Mouse (Mus musculus): Measurements from ENCODE around the gene Mst1. TPM values are rescaled to one million over a fixed set of nuclear protein-coding genes. Genes with fewer than 3 reads are reported as not detected.

The Mst1 gene
- polyA plus RNA-seq, 1 experiment from 2014 or later: 1.8 TPM

DNA sequence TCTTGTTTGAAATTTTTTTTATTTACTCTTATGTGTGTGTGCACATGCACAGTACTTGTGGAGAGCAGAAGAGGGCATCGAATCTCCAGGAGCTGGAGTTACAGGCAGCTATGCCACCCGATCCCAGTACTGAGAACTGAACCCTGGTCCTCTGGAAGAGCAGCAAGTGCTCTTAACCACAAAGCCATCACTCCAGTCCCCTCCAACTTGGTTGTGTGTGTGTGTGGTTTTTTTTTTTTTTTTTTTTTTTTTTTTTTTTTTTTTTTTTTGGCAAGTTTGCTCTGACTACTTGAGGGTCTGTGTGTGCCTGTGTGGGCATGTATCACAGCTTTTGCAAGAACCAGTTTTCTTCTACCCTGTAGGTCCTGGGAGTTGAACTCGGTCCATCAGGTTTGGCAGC, 52.1 kb downstream of the Mst1 start:
- no peak overlapping the region for H3K27ac ChIP-seq (ENCODE audit: low read length)
- peaks cover 4% of the 10 kb centered on the region for H3K4me1 ChIP-seq (ENCODE audit: control insufficient read depth, insufficient read depth, low read length)
- 88% methylated on average over 3 of the region's 3 CpGs for WGBS
- no peaks in the 10 kb centered on the region for H3K36me3 ChIP-seq (ENCODE audit: control insufficient read depth, insufficient read depth, low read length)
- ATAC-seq: no peak
- no peak overlapping the region for H3K4me3 ChIP-seq (ENCODE audit: low read length)
- no peak overlapping the region for H3K4me2 ChIP-seq (ENCODE audit: low read depth, low read length)
- no peak overlapping the region for H3K9ac ChIP-seq (ENCODE audit: low read depth, low read length)
- no peaks in the 10 kb centered on the region for H3K27me3 ChIP-seq (replicated peaks; ENCODE audit: control insufficient read depth, insufficient read depth, low read length)
- no peaks in the 10 kb centered on the region for H3K9me3 ChIP-seq (ENCODE audit: control insufficient read depth, low read length)

DNA sequence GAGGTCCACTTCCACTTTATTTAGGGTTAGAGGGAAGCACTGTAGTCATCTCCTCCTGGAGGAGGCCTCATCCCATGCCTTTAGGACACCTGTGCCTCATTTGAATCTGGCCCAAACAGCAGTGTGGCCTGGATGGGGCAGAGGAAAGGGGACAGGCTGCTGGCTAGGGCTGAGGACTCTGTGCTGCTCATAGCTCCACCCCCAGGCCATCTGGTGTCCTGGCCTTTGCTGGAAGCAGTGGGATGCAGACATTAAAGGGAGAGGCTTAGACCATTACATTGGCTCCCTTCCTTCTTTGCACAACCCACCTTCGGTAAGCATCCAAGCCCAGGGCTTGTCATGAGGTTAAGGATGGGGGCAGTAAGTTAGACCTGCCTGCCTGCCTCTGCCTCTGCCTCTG, 53.2 kb downstream of the Mst1 start:
- no peak overlapping the region for H3K9ac ChIP-seq (ENCODE audit: low read depth, low read length)
- H3K36me3 ChIP-seq (ENCODE audit: control insufficient read depth, insufficient read depth, low read length): no peaks in the 10 kb centered on the region
- no peaks in the 10 kb centered on the region; the same call in 1 of the 2 replicates for H3K27me3 ChIP-seq (replicated peaks; ENCODE audit: control insufficient read depth, insufficient read depth, low read length)
- H3K27ac ChIP-seq (ENCODE audit: low read length): no peak overlapping the region
- H3K4me2 ChIP-seq (ENCODE audit: low read depth, low read length): no peak overlapping the region
- H3K9me3 ChIP-seq (ENCODE audit: control insufficient read depth, low read length): no peaks in the 10 kb centered on the region
- 54% methylated on average over 1 of the region's 1 CpGs for WGBS
- H3K4me1 ChIP-seq (ENCODE audit: control insufficient read depth, insufficient read depth, low read length): no peaks in the 10 kb centered on the region
- no peak for ATAC-seq
- no peak overlapping the region for H3K4me3 ChIP-seq (ENCODE audit: low read length)

Small RNAs within 50 kb of the gene (microRNA-seq; reads per million reads assigned to microRNA genes)
- gene Gm47303: not detected
- not detected for gene Mir7088

Other genes with a start within 250 kb of the Mst1 start
- 48.6 and 55.4 TPM in 2 replicates for gene Rbm6, start 207.2 kb upstream of the Mst1 start, polyA plus RNA-seq (2015; fragmentation: Nextera tagmentation; extraction: Ambion mirVana)
- gene Mon1a, start 192.3 kb upstream of the Mst1 start, polyA plus RNA-seq (2015; fragmentation: Nextera tagmentation; extraction: Ambion mirVana): 22.5 and 23.8 TPM in 2 replicates
- 13.3 and 16.9 TPM in 2 replicates for gene Mst1r, start 173.6 kb upstream of the Mst1 start, polyA plus RNA-seq (2015; fragmentation: Nextera tagmentation; extraction: Ambion mirVana)
- gene Actl11, start 152.0 kb upstream of the Mst1 start, polyA plus RNA-seq (2015; fragmentation: Nextera tagmentation; extraction: Ambion mirVana): not detected in 2 replicates
- 1.3 and 1.7 TPM in 2 replicates for gene Camkv, start 144.8 kb upstream of the Mst1 start, polyA plus RNA-seq (2015; fragmentation: Nextera tagmentation; extraction: Ambion mirVana)
- gene Traip, start 130.3 kb upstream of the Mst1 start, polyA plus RNA-seq (2015; fragmentation: Nextera tagmentation; extraction: Ambion mirVana): 12.4 and 17.0 TPM in 2 replicates
- gene Uba7, start 104.9 kb upstream of the Mst1 start, polyA plus RNA-seq (2015; fragmentation: Nextera tagmentation; extraction: Ambion mirVana): 32.8 and 35.5 TPM in 2 replicates
- 4.5 and 5.0 TPM in 2 replicates for gene Gm20661, start 97.4 kb upstream of the Mst1 start, polyA plus RNA-seq (2015; fragmentation: Nextera tagmentation; extraction: Ambion mirVana)
- gene Inka1, start 94.6 kb upstream of the Mst1 start, polyA plus RNA-seq (2015; fragmentation: Nextera tagmentation; extraction: Ambion mirVana): 34.0 and 35.8 TPM in 2 replicates
- gene Cdhr4, start 87.9 kb upstream of the Mst1 start, polyA plus RNA-seq (2015; fragmentation: Nextera tagmentation; extraction: Ambion mirVana): 9.0 and 9.6 TPM in 2 replicates
- 0.07 and 0.54 TPM in 2 replicates for gene Gm20662, start 84.1 kb upstream of the Mst1 start, polyA plus RNA-seq (2015; fragmentation: Nextera tagmentation; extraction: Ambion mirVana)
- gene Ip6k1, start 77.9 kb upstream of the Mst1 start, polyA plus RNA-seq (2015; fragmentation: Nextera tagmentation; extraction: Ambion mirVana): 37.1 and 40.5 TPM in 2 replicates
- gene Gmppb, start 31.2 kb upstream of the Mst1 start, polyA plus RNA-seq (2015; fragmentation: Nextera tagmentation; extraction: Ambion mirVana): 105 and 115 TPM in 2 replicates
- gene Amigo3, start 27.3 kb upstream of the Mst1 start, polyA plus RNA-seq (2015; fragmentation: Nextera tagmentation; extraction: Ambion mirVana): 3.2 and 4.2 TPM in 2 replicates
- 20.3 and 22.3 TPM in 2 replicates for gene Rnf123, start 2.9 kb downstream of the Mst1 start, polyA plus RNA-seq (2015; fragmentation: Nextera tagmentation; extraction: Ambion mirVana)
- 105 and 109 TPM in 2 replicates for gene Apeh, start 14.2 kb downstream of the Mst1 start, polyA plus RNA-seq (2015; fragmentation: Nextera tagmentation; extraction: Ambion mirVana)
- gene Bsn, start 109.9 kb downstream of the Mst1 start, polyA plus RNA-seq (2015; fragmentation: Nextera tagmentation; extraction: Ambion mirVana): 5.4 TPM in 2 replicates
- gene Dag1, start 183.5 kb downstream of the Mst1 start, polyA plus RNA-seq (2015; fragmentation: Nextera tagmentation; extraction: Ambion mirVana): 67.9 and 76.8 TPM in 2 replicates
- 24.6 and 29.1 TPM in 2 replicates for gene Nicn1, start 210.0 kb downstream of the Mst1 start, polyA plus RNA-seq (2015; fragmentation: Nextera tagmentation; extraction: Ambion mirVana)
- 15.5 TPM in 2 replicates for gene Amt, start 216.4 kb downstream of the Mst1 start, polyA plus RNA-seq (2015; fragmentation: Nextera tagmentation; extraction: Ambion mirVana)
- gene Rhoa, start 225.7 kb downstream of the Mst1 start, polyA plus RNA-seq (2015; fragmentation: Nextera tagmentation; extraction: Ambion mirVana): 425 and 427 TPM in 2 replicates
- gene Tcta, start 225.7 kb downstream of the Mst1 start, polyA plus RNA-seq (2015; fragmentation: Nextera tagmentation; extraction: Ambion mirVana): 40.9 and 45.1 TPM in 2 replicates